Mouse (Mus musculus) forelimb bud, embryonic 11.5 days (tissue): ENCODE data around the gene Lrch2.
A peak's percentile ranks its signal among the peaks of the same experiment; 100 is the strongest.
"Not testable (repeated sequence)": the region's sequence is repeated elsewhere in the genome, so short reads cannot be mapped to it uniquely, and the experiment has no call there.

Experiments used
- DNase-seq: peaks from one replicate; pipeline ENCODE4 v3.0.0-alpha.2; 2012; ENCODE audit warnings: low read depth, low spot score

Gene Lrch2

GRCm38 (mm10) chrX:147553421-147554201, at the start of gene Lrch2:
Lrch2 (minus strand) TSS chrX:147554081.
- peak; percentile 74 for DNase-seq

DNA sequence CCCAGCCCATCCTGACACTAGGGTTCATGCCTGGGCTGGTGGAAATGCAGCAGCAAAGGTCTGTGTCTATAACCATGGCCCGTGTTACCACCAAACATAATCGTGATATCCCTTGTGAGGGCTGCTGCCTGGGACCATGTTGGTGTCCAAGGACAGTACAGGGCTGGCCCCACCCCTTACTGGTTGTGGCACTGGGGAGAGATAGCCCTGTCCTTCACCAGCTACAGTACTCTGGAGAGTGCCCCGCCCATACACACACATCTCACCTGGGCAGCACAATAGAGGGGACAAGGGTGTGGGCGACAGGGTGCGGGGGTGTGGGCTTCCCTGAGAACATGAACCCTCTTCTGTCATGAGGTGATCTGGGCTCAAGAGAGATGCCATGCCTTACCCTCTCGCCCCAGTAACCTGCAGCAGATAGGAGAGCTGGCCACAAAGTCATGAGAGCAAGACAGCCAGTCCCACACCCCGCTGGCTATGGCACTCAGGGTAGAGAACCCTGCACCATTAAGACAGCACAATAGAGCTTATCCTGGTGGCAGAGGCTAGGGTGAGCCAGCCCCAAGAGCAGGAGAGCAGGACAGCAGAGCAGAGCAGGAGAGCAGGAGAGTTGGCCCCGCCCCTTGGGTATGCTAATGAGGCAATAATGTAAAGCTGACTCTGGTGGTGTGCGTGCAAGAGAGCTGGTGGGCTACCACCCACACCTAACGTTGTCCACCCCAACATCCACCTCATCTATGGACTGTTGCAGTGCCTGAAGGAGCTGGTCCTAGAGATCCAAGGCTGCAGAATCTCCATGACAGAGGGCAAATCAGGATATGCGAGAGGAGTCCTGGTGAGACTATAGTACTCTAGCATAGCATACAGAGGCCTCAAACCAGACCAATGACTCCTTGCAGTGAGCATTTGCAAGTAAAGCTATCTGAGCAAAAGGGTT, 12.7 kb downstream of the Lrch2 start:
- DNase-seq, result no peak

GRCm38 (mm10) chrX:147538377-147538776, 15.5 kb downstream of the Lrch2 start:
- no peak for DNase-seq

DNA sequence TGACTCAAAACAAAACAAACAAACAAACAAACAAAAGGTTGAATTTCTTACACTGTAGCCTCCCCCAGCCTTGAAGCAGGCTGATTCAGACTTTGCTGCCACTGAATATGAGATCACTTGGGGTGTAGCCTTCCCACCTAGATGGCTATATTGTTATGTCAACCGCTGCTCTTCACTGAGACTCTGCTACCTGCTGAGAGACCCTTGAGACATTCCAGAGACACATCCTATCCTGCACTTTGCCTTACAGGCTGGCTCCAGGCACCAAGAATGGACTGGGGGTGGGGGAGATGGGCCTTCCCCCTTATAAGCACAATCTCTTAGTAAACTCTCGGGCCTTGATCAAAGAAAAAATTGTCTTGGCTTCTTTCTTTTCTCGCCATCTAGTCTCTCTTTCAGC, 16.8 kb downstream of the Lrch2 start:
- DNase-seq, result not testable (repeated sequence)

DNA sequence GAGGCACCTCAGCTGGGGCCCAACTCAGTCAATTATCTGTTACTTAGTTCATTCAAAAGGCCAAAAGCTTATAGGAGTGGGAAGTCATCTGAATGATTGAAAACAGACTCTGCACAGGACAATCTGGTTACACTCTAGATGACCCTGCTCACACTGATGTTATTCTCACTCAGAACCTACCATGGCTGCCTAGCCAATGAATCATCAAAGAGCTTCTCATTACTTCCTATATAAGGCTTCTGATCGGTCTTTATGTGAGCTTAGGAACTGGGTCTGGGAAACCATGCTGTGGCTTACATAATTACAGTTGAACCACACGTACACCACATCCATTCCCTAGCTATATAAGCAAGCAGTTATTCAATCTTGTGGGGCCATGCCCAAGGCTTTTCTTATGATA, 18.3 kb downstream of the Lrch2 start:
- no peak for DNase-seq

DNA sequence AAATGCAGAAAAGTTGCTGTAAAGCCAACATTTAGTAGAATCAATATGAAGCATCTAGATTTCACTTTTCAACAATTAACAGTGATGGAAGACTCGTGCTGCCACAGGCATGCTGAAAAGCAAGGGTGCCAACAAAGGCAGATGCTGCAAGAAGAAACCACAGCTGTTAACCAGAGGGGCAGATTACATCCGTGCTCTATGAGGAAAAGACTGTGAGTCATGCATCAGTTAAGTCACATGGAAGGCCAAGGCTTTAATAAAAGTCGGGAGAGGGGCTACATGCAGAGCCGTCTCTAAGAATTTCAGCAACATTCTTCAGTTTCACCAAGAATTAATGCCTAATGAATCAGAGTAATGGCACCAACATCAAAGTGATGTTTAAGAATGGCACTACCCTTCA, 22.2 kb downstream of the Lrch2 start:
- DNase-seq, result no peak

DNA sequence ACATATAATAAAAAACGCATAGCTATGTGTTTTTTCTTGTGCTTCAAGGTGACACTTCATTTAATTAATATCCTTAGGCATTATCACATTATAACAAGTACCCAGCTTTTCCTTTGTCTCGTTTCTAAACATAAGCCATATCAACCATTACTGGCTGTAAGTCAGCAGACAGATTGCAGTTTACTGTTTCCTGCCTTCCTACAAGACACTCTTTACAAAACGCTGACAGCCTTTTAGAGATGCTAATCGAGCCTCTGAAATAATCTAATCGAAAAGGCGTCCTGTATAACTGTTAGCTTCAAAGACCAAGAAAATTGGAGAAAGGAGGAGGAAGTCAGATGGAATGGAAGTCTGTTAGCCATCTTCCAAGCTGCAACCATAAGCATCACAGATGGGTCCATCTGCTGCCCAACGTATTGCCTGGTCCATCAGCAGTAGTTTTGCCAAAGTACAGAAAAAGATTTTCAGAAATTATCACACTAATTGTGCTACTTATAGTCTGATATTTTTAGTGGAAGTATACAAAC, 26.2 kb downstream of the Lrch2 start:
- no peak for DNase-seq

GRCm38 (mm10) chrX:147489551-147489950, 64.3 kb downstream of the Lrch2 start:
- no peak for DNase-seq

DNA sequence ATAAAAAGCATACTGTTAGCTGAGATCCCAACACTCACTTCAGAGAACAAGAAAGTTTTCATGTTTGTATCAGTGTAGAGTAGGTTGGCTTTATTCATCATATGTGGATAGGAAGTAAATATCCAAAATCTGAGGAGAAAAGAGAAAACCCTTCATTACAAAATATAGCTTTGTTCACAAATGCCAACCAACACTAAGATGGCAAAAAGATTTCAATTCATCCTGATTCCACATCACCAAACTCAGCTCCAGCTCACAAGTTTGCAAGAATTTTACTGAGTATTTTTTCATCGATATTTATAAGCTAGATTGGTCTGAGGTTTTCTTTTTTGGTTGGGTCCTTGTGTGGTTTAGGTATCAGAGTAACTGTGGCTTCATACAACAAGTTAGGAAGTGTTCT, 100.3 kb downstream of the Lrch2 start, which contains the start of gene Vmn1r239-ps:
TSS of gene Vmn1r239-ps (minus strand) at position 101 of the 400 bp plus-strand sequence.
- DNase-seq, result not testable (repeated sequence)

DNA sequence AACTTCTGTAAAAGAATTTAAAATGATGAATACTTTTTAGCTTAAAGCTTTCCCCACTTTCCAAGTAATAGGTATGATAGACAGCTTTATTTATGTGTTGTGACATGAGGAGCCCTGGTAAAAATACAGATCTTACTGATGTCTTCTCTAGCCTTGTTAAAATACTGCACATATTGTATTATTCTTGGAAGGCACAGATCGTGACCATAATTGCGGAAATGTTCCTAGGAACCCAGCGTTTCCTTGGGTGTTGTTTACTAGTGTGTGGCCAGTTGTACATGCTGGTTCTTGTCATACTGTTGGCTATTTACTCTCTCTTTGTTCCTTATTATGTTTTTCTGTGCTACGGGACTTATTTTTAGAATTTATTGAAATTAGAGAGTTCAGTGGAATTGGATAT, 110.5 kb downstream of the Lrch2 start:
- DNase-seq, result no peak

GRCm38 (mm10) chrX:147435400-147435799, 118.5 kb downstream of the Lrch2 start:
- no peak for DNase-seq

- DNase-seq, result no peak
Observed at GRCm38 (mm10) chrX:147429753-147430152, 124.1 kb downstream of the Lrch2 start.

GRCm38 (mm10) chrX:147429129-147429528, 124.8 kb downstream of the Lrch2 start, which contains the start of gene Il13ra2:
Il13ra2 (minus strand) TSS chrX:147429192.
- DNase-seq, result no peak
